ENCODE assay signal across 8 mouse cellular contexts in the genomic region with DNA sequence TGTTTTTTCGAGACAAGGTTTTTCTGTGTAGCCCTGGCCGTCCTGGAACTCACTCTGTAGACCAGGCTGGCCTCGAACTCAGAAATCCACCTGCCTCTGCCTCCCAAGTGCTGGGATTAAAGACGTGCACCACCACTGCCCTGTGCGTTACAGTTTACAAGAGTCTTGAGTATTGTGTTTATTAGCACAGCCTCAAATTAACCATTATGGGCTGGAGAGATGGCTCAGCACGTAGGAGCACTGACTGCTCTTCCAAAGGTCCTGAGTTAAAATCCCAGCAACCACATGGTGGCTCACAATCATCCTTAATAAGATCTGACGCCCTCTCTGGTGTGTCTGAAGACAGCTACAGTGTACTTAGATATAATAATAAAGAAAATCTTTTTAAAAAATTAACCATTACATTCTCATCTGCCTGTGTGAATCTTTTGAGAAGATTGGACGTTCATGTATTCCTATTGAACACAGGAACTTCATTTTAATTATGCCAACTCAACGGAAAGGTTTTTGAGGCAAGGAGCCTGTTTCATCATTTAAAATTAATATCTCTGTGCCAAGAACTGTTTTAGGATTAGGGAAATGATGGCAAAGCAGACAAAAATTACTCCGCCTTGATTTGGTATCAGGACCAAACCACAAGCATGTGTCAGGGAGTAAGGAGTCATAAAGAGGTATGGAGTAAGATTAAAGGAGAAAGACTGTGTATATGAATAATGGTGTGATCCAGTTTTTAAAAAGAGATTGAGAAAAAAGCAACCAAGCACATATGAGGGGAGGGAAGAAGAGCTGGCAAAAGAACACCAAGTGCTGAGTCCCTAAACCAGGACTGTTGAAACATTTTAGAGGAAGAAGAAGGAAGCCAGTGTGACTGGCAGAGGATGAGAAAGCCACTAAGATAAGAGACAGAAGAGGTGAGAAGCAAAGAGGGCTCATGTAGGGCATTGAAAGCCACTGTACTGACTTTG. TPM values are rescaled to one million over a fixed set of nuclear protein-coding genes. Genes with fewer than 3 reads are reported as not detected.
DNase-seq lines count a peak whose midpoint lies in the region; ATAC-seq and TF ChIP-seq lines count a peak whose summit lies in the region.

No protein-coding gene starts in this region.

- H3K4me3 ChIP-seq in kidney, embryonic 14.5 days (ENCODE audit: low read length): peak overlapping the region; percentile 65
- H3K4me3 ChIP-seq in E14TG2a.4 (replicated peaks; ENCODE audit: low read length): peak overlapping the region; percentile 90
- H3K4me3 ChIP-seq in limb, embryonic 13.5 days: peak overlapping the region; percentile 76
- peak overlapping the region; percentile 72 for H3K4me3 ChIP-seq in stomach, embryonic 16.5 days (replicated peaks; ENCODE audit: low read length)

- 41% methylated on average over 10 of the region's 10 CpGs for WGBS in kidney, embryonic 14.5 days
- whole genome bisulfite sequencing in limb, embryonic 13.5 days: 38% methylated on average over 10 of the region's 10 CpGs
- 32% methylated on average over 10 of the region's 10 CpGs for WGBS in stomach, embryonic 16.5 days

- no peak for DNase-seq in kidney, postnatal 10 days
- peak; percentile 9 for DNase-seq in fibroblast of lung, adult 2 months (ENCODE audit: low read depth)
- DNase-seq in gastrocnemius, postnatal 25 days: no peak
- DNase-seq in cerebellum, adult 11-12 months: no peak

- peak overlapping the region; percentile 99 for H3K27ac ChIP-seq in kidney, embryonic 14.5 days (ENCODE audit: low read depth, low read length)
- H3K27ac ChIP-seq in limb, embryonic 13.5 days: peak overlapping the region; percentile 98
- H3K27ac ChIP-seq in stomach, embryonic 16.5 days (ENCODE audit: low read length): peak overlapping the region; percentile 99

- H3K4me2 ChIP-seq in kidney, embryonic 14.5 days (replicated peaks; ENCODE audit: low read depth, low read length): peak overlapping the region; percentile 46
- H3K4me2 ChIP-seq in limb, embryonic 13.5 days (replicated peaks): peak overlapping the region; percentile 66
- peak overlapping the region; percentile 71 for H3K4me2 ChIP-seq in stomach, embryonic 16.5 days (ENCODE audit: low read depth, low read length)

- no peaks in the 10 kb centered on the region for H3K27me3 ChIP-seq in kidney, embryonic 14.5 days (ENCODE audit: control insufficient read depth, insufficient read depth, low read length)
- no peaks in the 10 kb centered on the region for H3K27me3 ChIP-seq in E14TG2a.4 (ENCODE audit: insufficient read depth, low read length)
- no peaks in the 10 kb centered on the region for H3K27me3 ChIP-seq in limb, embryonic 13.5 days
- no peaks in the 10 kb centered on the region for H3K27me3 ChIP-seq in stomach, embryonic 16.5 days (ENCODE audit: control insufficient read depth, insufficient read depth, low read length)

- no peaks in the 10 kb centered on the region for H3K9me3 ChIP-seq in kidney, embryonic 14.5 days (ENCODE audit: control insufficient read depth, low read length)
- no peaks in the 10 kb centered on the region for H3K9me3 ChIP-seq in E14TG2a.4 (ENCODE audit: low read length)
- H3K9me3 ChIP-seq in limb, embryonic 13.5 days: no peaks in the 10 kb centered on the region
- no peaks in the 10 kb centered on the region for H3K9me3 ChIP-seq in stomach, embryonic 16.5 days (replicated peaks; ENCODE audit: control insufficient read depth, low read length)

- no peaks in the 10 kb centered on the region; the same call in 1 of the 2 replicates for H3K36me3 ChIP-seq in kidney, embryonic 14.5 days (ENCODE audit: control insufficient read depth, insufficient read depth, low read length)
- H3K36me3 ChIP-seq in E14TG2a.4 (ENCODE audit: insufficient read depth, low read length): peaks cover 49% of the 10 kb centered on the region
- H3K36me3 ChIP-seq in limb, embryonic 13.5 days: no peaks in the 10 kb centered on the region
- H3K36me3 ChIP-seq in stomach, embryonic 16.5 days (ENCODE audit: control insufficient read depth, insufficient read depth, low read length): no peaks in the 10 kb centered on the region

- TF ChIP-seq CTCF in E14TG2a.4 (conservative IDR thresholded peaks at IDR 0.05; ENCODE audit: low read length): no peak

- peaks cover 11% of the 10 kb centered on the region; the same call in 1 of the 2 replicates for H3K4me1 ChIP-seq in kidney, embryonic 14.5 days (ENCODE audit: control insufficient read depth, insufficient read depth, low read length)
- H3K4me1 ChIP-seq in E14TG2a.4 (replicated peaks; ENCODE audit: low read depth, low read length): peaks cover 37% of the 10 kb centered on the region
- H3K4me1 ChIP-seq in limb, embryonic 13.5 days: peaks cover 18% of the 10 kb centered on the region
- peaks cover 6% of the 10 kb centered on the region; the same call in 1 of the 2 replicates for H3K4me1 ChIP-seq in stomach, embryonic 16.5 days (ENCODE audit: control insufficient read depth, insufficient read depth, low read length)

- H3K9ac ChIP-seq in kidney, embryonic 14.5 days (ENCODE audit: low read depth, low read length): peak overlapping the region; percentile 82; the same call in 1 of the 2 replicates
- H3K9ac ChIP-seq in limb, embryonic 13.5 days: peak overlapping the region; percentile 76
- H3K9ac ChIP-seq in stomach, embryonic 16.5 days (ENCODE audit: low read length): peak overlapping the region; percentile 86

- no peak; the same call in 1 of the 2 replicates for ATAC-seq in kidney, embryonic 14.5 days (ENCODE audit: low FRiP score, low TSS enrichment)
- no peak for ATAC-seq in limb, embryonic 13.5 days (ENCODE audit: low FRiP score, low read depth)
- no peak for ATAC-seq in stomach, embryonic 16.5 days (ENCODE audit: insufficient read depth, low FRiP score)

RNA-seq across cellular contexts. Expression of a gene that starts 1.7 kb away (rescaled TPM):
- polyA plus RNA-seq in kidney, embryonic 14.5 days (2014; fragmentation: Nextera tagmentation; extraction: Ambion mirVana): 20.4 and 27.2 TPM in 2 replicates
- polyA plus RNA-seq in limb, embryonic 13.5 days (2015; fragmentation: Nextera tagmentation; extraction: Ambion mirVana): 22.3 and 24.5 TPM in 2 replicates
- polyA plus RNA-seq in stomach, embryonic 16.5 days (2015; fragmentation: Nextera tagmentation; extraction: Ambion mirVana): 18.8 and 20.3 TPM in 2 replicates
- 10 to 100 TPM; 27.1 to 28.2 TPM for total RNA-seq in gastrocnemius, postnatal 25 days (2021)

RNA-seq across cellular contexts. Expression of a gene that starts 35.4 kb away (rescaled TPM):
- polyA plus RNA-seq in kidney, embryonic 14.5 days (2014; fragmentation: Nextera tagmentation; extraction: Ambion mirVana): 51.2 and 60.8 TPM in 2 replicates
- polyA plus RNA-seq in limb, embryonic 13.5 days (2015; fragmentation: Nextera tagmentation; extraction: Ambion mirVana): 52.3 and 62.3 TPM in 2 replicates
- 41.1 and 44.8 TPM in 2 replicates for polyA plus RNA-seq in stomach, embryonic 16.5 days (2015; fragmentation: Nextera tagmentation; extraction: Ambion mirVana)
- 10 to 100 TPM; 11.8 to 17.6 TPM for total RNA-seq in gastrocnemius, postnatal 25 days (2021)

RNA-seq across cellular contexts. Expression of a gene that starts 51.0 kb away (rescaled TPM):
- polyA plus RNA-seq in kidney, embryonic 14.5 days (2014; fragmentation: Nextera tagmentation; extraction: Ambion mirVana): 377 and 496 TPM in 2 replicates
- 311 and 318 TPM in 2 replicates for polyA plus RNA-seq in limb, embryonic 13.5 days (2015; fragmentation: Nextera tagmentation; extraction: Ambion mirVana)
- polyA plus RNA-seq in stomach, embryonic 16.5 days (2015; fragmentation: Nextera tagmentation; extraction: Ambion mirVana): 290 and 321 TPM in 2 replicates
- total RNA-seq in gastrocnemius, postnatal 25 days (2021): 100 to 1,000 TPM; 277 to 284 TPM
